Mouse (Mus musculus) hindbrain, embryonic 13.5 days (tissue): ENCODE results near the gene Iffo2. TPM values are rescaled to one million over a fixed set of nuclear protein-coding genes. Genes with fewer than 3 reads are reported as not detected.

ENCODE experiments used
- ATAC-seq: fragments of 200-750 bp; cut with Nextera tagmentation; 2 replicates; pipeline ENCODE4 v1.8.0; 2017; ENCODE audit warnings: moderate TSS enrichment; ENCODE audit not compliant: low FRiP score
- H3K27ac ChIP-seq: fragments of 300-500 bp; sonication (generic); 2 replicates; pipeline ENCODE4 v1.5.1; 2015; ENCODE audit warnings: inconsistent platforms, mild to moderate bottlenecking, moderate library complexity
- H3K27me3 ChIP-seq: fragments of 300-500 bp; sonication (generic); 2 replicates; pipeline ENCODE4 v1.6.1; 2015; ENCODE audit warnings: mild to moderate bottlenecking, inconsistent platforms
- H3K36me3 ChIP-seq: fragments of 300-500 bp; sonication (generic); 2 replicates; pipeline ENCODE4 v1.6.1; 2015; ENCODE audit warnings: mild to moderate bottlenecking, inconsistent platforms
- H3K4me1 ChIP-seq: fragments of 300-500 bp; sonication (generic); replicated peaks from 2 replicates; pipeline ENCODE4 v1.6.1; 2015; ENCODE audit warnings: inconsistent platforms
- H3K4me2 ChIP-seq: fragments of 300-500 bp; sonication (generic); 2 replicates; pipeline ENCODE4 v1.6.1; 2015; ENCODE audit warnings: inconsistent platforms, mild to moderate bottlenecking, moderate library complexity
- H3K4me3 ChIP-seq: fragments of 300-500 bp; sonication (generic); 2 replicates; pipeline ENCODE4 v1.5.1; 2015; ENCODE audit warnings: mild to moderate bottlenecking, inconsistent platforms
- H3K9ac ChIP-seq: fragments of 300-500 bp; sonication (generic); 2 replicates; pipeline ENCODE4 v1.6.1; 2015; ENCODE audit warnings: mild to moderate bottlenecking, inconsistent platforms
- H3K9me3 ChIP-seq: fragments of 300-500 bp; sonication (generic); 2 replicates; pipeline ENCODE4 v1.6.1; 2016; ENCODE audit warnings: inconsistent platforms
- WGBS: fragments of 180-500 bp; shearing (Covaris S2); methylation state at CpG from one replicate; pipeline ENCODE4 v1.1.7; 2015; 5-methylcytosine and 5-hydroxymethylcytosine counted together
- polyA plus RNA-seq: library from polyadenylated mRNA; unstranded; fragments of >200 nt; fragmentation: Nextera tagmentation; extraction: Ambion mirVana; gene quantifications from 2 replicates; pipeline ENCODE4 v1.2.1, GENCODE M21; 2015

The Iffo2 gene
- polyA plus RNA-seq, 1 experiment from 2014 or later = 4.4 TPM

DNA sequence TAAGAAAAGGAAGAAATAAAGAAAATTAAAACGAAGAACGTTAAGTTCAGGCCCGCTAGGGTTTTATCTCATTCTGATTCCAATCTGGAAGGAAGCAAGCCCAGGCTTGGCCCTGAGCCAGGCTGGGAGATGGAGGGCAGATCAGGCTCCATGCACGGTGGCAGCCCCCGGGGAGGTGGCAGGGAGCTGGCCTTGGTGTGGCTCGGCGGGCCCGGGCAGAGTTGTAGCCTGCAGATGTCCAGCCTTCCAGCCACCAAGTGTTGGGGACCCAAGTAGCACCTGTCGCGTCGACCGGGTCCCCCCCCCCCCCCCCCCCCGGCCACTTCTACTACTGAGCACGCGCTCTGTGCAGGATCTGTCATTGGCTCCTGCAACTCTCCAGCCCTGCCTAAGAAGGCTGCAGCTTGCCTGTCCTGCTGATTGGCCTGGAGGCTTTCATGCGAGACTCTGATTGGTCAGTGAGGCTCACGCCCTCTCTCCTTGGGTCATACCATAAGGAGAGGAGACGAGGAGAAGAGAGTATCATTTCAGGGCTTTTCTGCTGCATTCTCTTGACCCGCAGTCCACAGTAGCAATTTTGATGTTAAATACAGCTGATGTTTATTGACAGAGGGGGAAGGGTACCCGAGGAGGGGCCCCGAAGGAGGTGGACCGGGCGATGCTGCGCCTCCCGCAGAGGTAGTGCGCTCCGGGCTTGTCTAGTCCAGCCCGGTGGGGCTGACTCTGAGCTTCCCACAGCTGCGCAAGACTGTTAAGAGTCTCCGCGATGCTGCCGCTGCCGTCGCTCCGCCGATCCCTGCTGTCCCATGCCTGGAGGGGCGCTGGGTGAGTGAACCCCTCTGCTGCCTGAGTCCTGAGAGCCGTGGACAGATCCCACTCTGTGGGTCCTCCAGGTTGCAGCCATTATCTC is 92.3 kb downstream of the Iffo2 start, which contains the start of gene Aldh4a1:
Aldh4a1 (plus strand) TSS at position 494 of the 910 bp plus-strand sequence.
- peak within 1 kb of the TSS; percentile 87 for H3K4me2 ChIP-seq
- peak within 1 kb of the TSS; percentile 93 for H3K27ac ChIP-seq
- H3K9me3 ChIP-seq = no peaks in the 10 kb centered on the region
- H3K9ac ChIP-seq = peak within 1 kb of the TSS; percentile 87
- H3K4me1 ChIP-seq = peaks cover 28% of the 10 kb centered on the region
- ATAC-seq = peak; percentile 100
- no peaks in the 10 kb centered on the region for H3K36me3 ChIP-seq
- H3K27me3 ChIP-seq = no peaks in the 10 kb centered on the region
- WGBS = under 1% methylated on average over 32 of the region's 38 CpGs
- peak within 1 kb of the TSS; percentile 86 for H3K4me3 ChIP-seq

DNA sequence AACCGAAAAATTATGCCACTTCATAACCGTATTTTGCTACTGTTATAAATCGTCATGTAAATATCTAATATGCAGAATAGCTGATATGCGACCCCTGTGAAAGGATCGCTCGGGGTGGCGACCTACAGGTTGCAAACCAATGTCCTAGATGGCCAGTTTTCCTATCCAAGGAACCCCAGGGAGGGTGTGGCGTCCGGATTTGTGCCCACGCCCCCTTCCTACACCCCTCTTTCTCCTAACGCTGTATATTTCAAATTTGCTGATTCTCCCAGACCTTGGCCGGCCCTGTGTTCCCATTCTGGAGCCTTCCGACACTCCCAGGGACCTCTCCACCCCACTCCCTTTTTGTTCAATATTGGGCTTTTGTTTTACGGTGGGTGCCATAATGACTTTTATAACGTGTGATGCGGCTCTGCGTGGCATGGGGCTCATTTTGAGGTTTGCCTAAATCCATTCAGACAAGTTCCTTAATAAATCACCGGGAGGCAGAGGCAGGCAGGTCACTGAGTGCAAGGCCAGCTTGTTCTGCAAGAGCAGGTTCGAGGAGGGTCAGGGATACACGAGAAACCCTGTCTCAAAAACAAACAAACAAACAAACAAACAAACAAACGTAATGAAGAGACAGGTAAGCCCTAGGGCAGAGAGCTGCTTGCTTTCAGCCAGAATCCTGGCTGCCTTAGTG is 93.2 kb downstream of the Iffo2 start:
- no peak for ATAC-seq
- 26% methylated on average over 21 of the region's 21 CpGs for WGBS
- Histone ChIP-seq H3K36me3 (no peaks in the 10 kb centered on the region), H3K27ac (peak overlapping the region; percentile 93; the same call in 1 of the 2 replicates), H3K27me3 (no peaks in the 10 kb centered on the region), H3K9me3 (no peaks in the 10 kb centered on the region), H3K4me3 (peak overlapping the region; percentile 86), H3K9ac (peak overlapping the region; percentile 87), H3K4me1 (peaks cover 28% of the 10 kb centered on the region), H3K4me2 (peak overlapping the region; percentile 87)

DNA sequence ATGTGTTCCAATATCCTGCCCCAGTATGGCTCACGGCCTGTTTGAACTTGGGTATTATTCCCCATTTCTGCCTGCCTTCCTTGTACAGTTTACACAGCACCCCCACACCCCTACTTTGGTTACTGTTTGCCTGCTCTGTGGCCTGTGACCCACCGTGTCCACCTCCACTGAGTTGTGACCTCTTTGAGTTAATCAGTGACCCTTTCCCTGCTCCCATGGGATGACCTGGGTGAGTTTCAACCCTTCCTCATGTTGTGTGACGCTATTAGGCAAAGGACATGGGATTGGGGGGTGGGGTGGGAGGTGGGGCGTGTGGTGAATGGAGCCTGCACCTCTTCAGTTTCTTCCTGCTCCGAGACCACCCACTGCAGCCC is 93.8 kb downstream of the Iffo2 start:
- H3K4me1 ChIP-seq = peaks cover 28% of the 10 kb centered on the region
- peak overlapping the region; percentile 87 for H3K9ac ChIP-seq
- H3K36me3 ChIP-seq = no peaks in the 10 kb centered on the region
- H3K9me3 ChIP-seq = no peaks in the 10 kb centered on the region
- ATAC-seq = no peak
- H3K27me3 ChIP-seq = no peaks in the 10 kb centered on the region
- 57% methylated on average over 5 of the region's 5 CpGs for WGBS
- H3K27ac ChIP-seq = no peak overlapping the region
- H3K4me3 ChIP-seq = peak overlapping the region; percentile 86
- H3K4me2 ChIP-seq = peak overlapping the region; percentile 87

DNA sequence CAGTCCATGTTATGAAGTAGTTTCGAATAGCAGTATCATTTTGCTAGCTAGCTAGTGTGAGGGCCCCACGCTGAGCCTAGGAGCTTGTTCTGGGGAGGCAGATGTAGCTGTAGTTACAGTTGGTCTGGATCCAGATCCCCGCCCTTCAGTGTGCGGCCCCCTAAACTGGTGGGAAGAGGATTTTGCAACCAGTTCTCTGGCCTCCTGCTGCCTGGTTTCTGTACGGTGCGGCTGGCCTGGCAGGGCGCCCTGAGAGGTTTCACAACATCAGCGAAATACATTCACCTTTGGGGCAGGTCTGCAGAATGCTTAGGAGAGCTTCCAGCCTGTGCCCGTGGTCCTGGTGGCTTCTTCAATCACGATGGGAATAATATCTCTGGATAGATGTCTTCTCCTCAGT is 94.4 kb downstream of the Iffo2 start:
- Histone ChIP-seq H3K36me3 (no peaks in the 10 kb centered on the region), H3K27ac (no peak overlapping the region), H3K9ac (no peak overlapping the region), H3K4me2 (peak overlapping the region; percentile 87; the same call in 1 of the 2 replicates), H3K4me1 (peaks cover 28% of the 10 kb centered on the region), H3K27me3 (no peaks in the 10 kb centered on the region), H3K4me3 (no peak overlapping the region; the same call in 1 of the 2 replicates), H3K9me3 (no peaks in the 10 kb centered on the region)
- 83% methylated on average over 10 of the region's 10 CpGs for WGBS
- no peak for ATAC-seq

DNA sequence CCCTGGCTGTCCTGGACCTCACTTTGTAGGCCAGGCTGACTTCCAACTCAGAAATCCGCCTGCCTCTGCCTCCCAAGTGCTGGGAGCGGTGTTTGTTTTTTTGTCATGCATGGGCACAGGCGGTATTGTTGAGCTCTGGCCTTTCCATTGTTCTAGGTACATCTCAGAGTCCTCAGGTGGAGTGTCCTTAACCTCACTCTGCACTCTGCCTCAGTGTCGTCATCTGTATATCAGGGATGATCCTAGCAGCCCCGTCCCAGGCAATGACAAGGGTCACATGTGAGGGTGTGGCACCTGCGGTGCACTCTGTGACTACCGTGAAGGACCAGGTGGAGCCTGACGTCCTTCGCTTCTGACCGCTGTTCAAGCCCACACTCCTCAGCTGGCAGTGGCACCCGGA is 97.0 kb downstream of the Iffo2 start:
- peaks cover 30% of the 10 kb centered on the region for H3K4me1 ChIP-seq
- no peaks in the 10 kb centered on the region for H3K36me3 ChIP-seq
- no peak overlapping the region for H3K4me2 ChIP-seq
- ATAC-seq = no peak
- H3K4me3 ChIP-seq = no peak overlapping the region
- H3K9me3 ChIP-seq = no peaks in the 10 kb centered on the region
- H3K27ac ChIP-seq = no peak overlapping the region
- no peaks in the 10 kb centered on the region for H3K27me3 ChIP-seq
- 93% methylated on average over 11 of the region's 11 CpGs for WGBS
- H3K9ac ChIP-seq = no peak overlapping the region

DNA sequence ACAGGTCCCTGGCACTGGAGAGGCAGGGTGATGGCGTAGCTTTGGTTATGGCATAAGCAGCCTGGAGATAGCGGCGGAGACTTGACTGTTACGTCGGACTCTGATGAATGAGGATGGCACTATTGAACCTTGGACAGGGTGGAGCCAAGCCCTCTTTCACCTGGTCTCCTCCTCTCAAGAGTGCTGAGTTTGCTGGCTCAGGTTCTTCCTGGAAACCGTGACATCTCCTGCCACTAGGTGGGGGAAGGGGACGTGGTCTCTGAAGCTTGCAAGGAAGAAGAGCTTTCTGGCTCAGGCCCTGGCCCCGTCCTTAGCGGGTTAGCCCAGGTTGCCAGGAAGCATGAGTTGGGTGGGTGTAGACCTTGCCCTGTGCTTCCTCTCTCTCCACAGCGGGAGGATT is 99.8 kb downstream of the Iffo2 start:
- Histone ChIP-seq H3K27ac (no peak overlapping the region), H3K9me3 (no peaks in the 10 kb centered on the region), H3K36me3 (0 out of 2 replicates have a peak, but pooled peaks cover under 1% of the 10 kb centered on the region), H3K4me3 (no peak overlapping the region), H3K4me2 (no peak overlapping the region), H3K9ac (no peak overlapping the region), H3K4me1 (peaks cover 10% of the 10 kb centered on the region), H3K27me3 (no peaks in the 10 kb centered on the region)
- WGBS = 78% methylated on average over 10 of the region's 10 CpGs
- ATAC-seq = no peak

DNA sequence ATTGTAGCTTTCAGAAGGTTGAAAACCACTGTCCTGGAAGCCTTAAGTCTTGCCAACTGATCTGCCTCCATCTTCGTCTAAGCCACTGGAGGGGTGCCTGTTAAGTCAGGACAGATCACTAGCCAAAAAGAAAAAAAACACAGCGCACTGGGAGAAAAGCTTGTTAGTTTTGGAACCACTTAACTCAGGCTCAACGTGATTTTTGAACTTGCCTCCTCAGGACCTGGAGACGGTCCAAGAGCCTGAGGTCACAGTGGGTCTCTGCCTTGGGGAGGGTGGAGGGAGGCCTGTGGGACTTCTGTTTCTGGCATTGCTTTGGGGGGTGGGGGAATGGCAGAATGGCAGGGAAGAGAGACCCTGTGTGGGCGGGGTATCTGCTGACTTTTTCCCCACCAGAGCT is 100.8 kb downstream of the Iffo2 start:
- no peak for ATAC-seq
- Histone ChIP-seq H3K4me1 (peaks cover 15% of the 10 kb centered on the region), H3K4me2 (no peak overlapping the region), H3K9ac (no peak overlapping the region), H3K36me3 (0 out of 2 replicates have a peak, but pooled peaks cover 8% of the 10 kb centered on the region), H3K4me3 (no peak overlapping the region), H3K27me3 (no peaks in the 10 kb centered on the region), H3K9me3 (no peaks in the 10 kb centered on the region), H3K27ac (no peak overlapping the region)
- 67% methylated on average over 5 of the region's 5 CpGs for WGBS

DNA sequence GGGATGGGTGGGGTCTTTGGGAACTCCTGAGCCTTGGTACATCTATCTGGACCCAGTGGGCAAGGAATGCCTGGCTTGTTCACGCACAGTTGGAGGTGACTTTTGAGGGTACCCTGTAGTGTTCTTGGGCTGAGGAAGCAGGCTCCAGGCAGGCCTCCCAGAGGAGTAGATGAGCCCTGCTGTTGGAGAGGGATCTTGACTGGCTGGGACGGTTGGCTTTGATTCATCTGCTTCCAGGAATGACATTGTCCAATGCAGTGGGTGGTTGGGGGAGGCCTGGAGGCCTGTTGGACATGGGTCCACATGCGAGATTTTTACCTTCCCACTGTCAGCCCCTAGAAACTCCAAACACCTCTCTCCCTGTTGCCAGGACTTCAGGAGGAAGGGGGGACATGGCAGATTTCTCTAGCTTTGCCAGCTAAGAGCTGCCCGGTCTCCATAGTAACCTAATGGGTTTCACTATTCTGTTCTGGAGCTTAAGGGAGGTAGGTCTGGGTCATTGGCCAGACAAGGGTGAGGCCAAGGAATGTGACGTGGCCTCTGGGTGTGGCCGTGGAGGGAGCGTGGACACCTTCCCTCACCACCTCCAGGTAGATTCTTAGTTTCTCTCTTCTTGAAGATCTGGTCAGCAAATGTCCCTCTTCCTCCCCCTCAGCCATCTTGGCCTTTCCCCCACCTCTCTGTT is 101.4 kb downstream of the Iffo2 start:
- Histone ChIP-seq H3K27me3 (0 out of 2 replicates have a peak, but pooled peaks cover under 1% of the 10 kb centered on the region), H3K9ac (no peak overlapping the region), H3K4me3 (no peak overlapping the region), H3K36me3 (0 out of 2 replicates have a peak, but pooled peaks cover 8% of the 10 kb centered on the region), H3K4me2 (no peak overlapping the region), H3K27ac (no peak overlapping the region), H3K9me3 (no peaks in the 10 kb centered on the region), H3K4me1 (peaks cover 16% of the 10 kb centered on the region)
- no peak for ATAC-seq
- WGBS = 86% methylated on average over 7 of the region's 7 CpGs

DNA sequence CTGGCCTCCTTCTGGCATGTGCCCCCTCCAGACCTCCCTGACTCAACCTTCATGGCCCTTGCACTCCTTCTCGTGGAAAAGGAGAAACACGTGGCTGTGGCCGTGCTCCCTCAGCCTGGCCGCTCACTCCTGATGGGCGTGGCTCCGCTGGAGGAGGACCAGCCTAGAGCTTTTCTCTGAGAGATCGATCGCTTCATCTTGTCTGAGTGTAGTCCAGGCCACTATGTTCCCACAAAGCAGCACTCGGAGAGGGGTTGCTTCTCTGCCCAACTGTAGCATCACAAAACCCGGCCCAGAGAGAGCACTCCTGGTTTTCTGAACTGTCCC is 101.9 kb downstream of the Iffo2 start:
- Histone ChIP-seq H3K9me3 (no peaks in the 10 kb centered on the region), H3K36me3 (peaks cover 12% of the 10 kb centered on the region), H3K27me3 (0 out of 2 replicates have a peak, but pooled peaks cover 4% of the 10 kb centered on the region), H3K4me3 (no peak overlapping the region), H3K27ac (no peak overlapping the region), H3K4me1 (peaks cover 16% of the 10 kb centered on the region), H3K9ac (no peak overlapping the region), H3K4me2 (no peak overlapping the region)
- ATAC-seq = no peak
- 84% methylated on average over 10 of the region's 10 CpGs for WGBS

DNA sequence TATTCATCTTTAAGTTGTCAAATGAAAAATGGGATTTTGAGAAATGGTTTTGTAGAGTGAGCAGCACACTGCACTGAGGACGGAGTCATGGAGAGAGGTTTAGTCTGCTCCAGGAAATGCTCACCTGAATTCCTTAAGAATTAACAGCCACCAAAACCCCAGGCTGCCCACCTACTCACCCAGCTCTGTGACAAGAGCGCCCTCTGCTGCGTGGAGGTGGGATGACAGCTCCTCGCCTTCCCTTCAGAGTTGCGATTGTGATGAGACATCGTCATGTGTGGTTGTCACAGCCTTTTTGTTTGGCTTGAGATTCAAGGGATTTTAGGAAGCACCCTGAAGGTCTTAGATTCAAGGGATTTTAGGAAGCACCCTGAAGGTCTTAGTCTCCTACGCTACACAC is 106.0 kb downstream of the Iffo2 start:
- Histone ChIP-seq H3K4me1 (peaks cover 36% of the 10 kb centered on the region), H3K9me3 (no peaks in the 10 kb centered on the region), H3K4me2 (no peak overlapping the region), H3K27me3 (peaks cover 10% of the 10 kb centered on the region), H3K9ac (no peak overlapping the region), H3K4me3 (no peak overlapping the region), H3K36me3 (peaks cover 21% of the 10 kb centered on the region), H3K27ac (no peak overlapping the region)
- no peak for ATAC-seq
- WGBS = 29% methylated on average over 7 of the region's 7 CpGs

DNA sequence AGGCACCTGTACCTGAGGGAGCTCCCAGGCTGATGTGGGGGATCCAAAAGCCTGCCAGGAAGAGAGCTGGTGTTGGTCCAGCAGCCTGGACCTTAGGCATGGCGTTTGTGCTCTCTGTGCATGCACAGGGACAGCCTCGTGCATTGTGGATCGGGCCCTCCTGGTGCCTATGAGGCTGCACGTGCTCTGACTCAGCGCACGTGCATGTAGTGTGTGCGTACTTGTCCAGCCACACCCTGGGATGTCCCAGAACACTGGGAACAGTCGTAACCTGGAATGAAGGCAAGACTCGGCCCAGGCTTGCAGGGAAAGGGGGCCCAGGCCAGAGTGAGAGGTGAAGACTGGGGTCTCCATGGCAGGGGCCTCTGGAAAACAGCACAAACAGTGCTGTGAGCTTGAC is 107.5 kb downstream of the Iffo2 start:
- Histone ChIP-seq H3K4me1 (peaks cover 45% of the 10 kb centered on the region), H3K4me2 (no peak overlapping the region), H3K27me3 (peaks cover 25% of the 10 kb centered on the region), H3K9me3 (no peaks in the 10 kb centered on the region), H3K4me3 (no peak overlapping the region), H3K36me3 (peaks cover 24% of the 10 kb centered on the region), H3K9ac (no peak overlapping the region), H3K27ac (no peak overlapping the region)
- ATAC-seq = no peak
- 90% methylated on average over 9 of the region's 9 CpGs for WGBS

DNA sequence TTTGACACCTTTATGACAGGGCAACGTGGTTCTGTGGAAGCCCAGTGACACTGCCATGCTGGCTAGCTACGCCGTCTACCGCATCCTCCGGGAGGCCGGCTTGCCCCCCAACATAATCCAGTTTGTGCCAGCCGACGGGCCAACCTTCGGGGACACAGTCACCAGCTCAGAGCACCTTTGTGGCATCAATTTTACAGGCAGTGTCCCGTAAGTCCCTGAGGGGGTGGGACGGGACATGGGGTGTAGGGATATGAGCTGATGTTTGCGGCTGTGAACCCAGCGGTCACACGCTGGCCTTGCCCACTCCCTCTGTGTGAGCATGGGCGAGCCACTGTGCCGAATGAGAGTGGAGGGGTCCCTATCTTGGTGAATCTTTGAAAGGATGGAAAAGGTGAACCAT is 108.0 kb downstream of the Iffo2 start:
- no peak for ATAC-seq
- no peak overlapping the region for H3K9ac ChIP-seq
- H3K36me3 ChIP-seq = peaks cover 26% of the 10 kb centered on the region
- H3K4me1 ChIP-seq = peaks cover 47% of the 10 kb centered on the region
- no peaks in the 10 kb centered on the region for H3K9me3 ChIP-seq
- H3K4me3 ChIP-seq = no peak overlapping the region
- no peak overlapping the region for H3K27ac ChIP-seq
- peaks cover 30% of the 10 kb centered on the region for H3K27me3 ChIP-seq
- H3K4me2 ChIP-seq = no peak overlapping the region
- 97% methylated on average over 16 of the region's 16 CpGs for WGBS
